Mouse (Mus musculus) stomach, postnatal 0 days (tissue): ENCODE data around the gene Ptchd1.

Source experiments
- CTCF ChIP-seq: IDR thresholded peaks from 2 replicates; pipeline ENCODE4 v1.5.1; 2016; ENCODE audit warnings: antibody characterized with exemption, low read depth, mild to moderate bottlenecking, moderate library complexity
- EP300 ChIP-seq: optimal IDR thresholded peaks from 2 replicates; pipeline ENCODE3; 2016; ENCODE audit warnings: antibody characterized with exemption

DNA sequence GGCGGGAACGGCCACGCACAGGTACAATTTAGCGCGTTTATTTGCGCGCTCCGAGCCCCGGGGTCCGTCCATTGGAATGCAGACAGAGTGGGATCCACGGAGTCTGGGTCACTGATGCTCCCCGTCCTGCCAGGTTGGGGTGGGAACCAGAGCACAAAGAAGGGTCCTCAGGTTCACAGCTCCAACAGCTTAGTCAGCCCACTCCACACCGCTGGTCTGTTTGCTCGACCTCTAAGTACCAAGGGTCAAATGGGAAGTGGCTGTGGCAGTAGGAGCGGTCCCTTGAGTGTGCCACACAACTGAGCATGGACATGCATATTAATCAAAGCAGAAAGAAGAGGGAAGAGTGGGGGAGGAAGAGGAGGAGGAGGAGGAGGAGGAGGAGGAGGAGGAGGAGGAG lies 1.3 kb upstream of the Ptchd1 start:
- TF ChIP-seq CTCF (no peak), EP300 (no peak)
